Mouse (Mus musculus) spleen, postnatal 36 days (tissue): ENCODE data around the gene Trf.
"Not testable (repeated sequence)": the region's sequence is repeated elsewhere in the genome, so short reads cannot be mapped to it uniquely, and the experiment has no call there.

Experiments
- DNase-seq, 2 experiments: peaks; one replicate each; pipeline ENCODE4 v3.0.0; 2022; ENCODE audit warnings: low spot score in 2 of 2, mixed read lengths in 1 of 2

The Trf gene

DNA sequence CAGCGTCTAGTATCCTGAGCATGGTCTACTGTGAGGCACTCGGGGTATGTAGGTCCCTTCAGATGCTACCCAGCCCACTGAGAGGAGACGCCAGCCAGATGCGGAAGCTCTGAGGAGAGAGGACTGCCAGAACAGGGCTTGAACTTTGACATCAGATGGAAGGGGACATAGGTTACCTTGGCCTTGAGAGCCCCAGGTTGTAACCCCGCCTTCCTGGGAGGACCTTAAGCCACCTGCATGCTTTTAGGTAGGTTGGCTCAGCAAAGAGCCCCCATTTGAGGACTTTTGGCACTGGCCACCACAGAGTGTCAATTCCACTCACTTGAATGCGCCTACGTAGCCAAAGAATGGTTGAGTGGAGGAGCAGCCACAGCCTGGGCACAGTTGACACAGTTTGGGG, 5.5 kb downstream of the Trf start:
- no peak for DNase-seq

DNA sequence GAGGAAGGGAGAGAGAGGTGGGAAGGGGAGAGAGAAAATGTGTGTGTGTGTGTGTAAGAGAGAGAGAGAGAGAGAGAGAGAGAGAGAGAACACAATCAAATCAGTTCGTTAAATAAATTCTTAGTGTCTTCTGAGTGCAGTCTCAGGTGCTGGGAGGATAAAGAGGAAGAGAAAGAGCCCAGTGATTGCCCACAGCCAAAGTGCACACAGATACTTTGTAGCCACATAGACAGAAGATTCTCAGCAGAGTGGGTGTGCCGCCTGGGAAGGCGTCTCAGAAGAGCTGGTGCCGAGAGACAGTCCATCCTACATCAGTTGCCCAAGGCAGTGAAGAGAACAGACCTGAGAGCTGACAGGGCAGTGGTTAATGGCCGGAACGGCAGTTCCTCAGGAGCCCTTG, 16.0 kb downstream of the Trf start:
- DNase-seq = no peak

- no peak for DNase-seq
Observed at GRCm38 (mm10) chr9:103213631-103214030, 16.6 kb downstream of the Trf start.

GRCm38 (mm10) chr9:103212654-103213420, 17.4 kb downstream of the Trf start:
- DNase-seq = no peak

GRCm38 (mm10) chr9:103208802-103209423, 21.3 kb downstream of the Trf start:
- DNase-seq = no peak

DNA sequence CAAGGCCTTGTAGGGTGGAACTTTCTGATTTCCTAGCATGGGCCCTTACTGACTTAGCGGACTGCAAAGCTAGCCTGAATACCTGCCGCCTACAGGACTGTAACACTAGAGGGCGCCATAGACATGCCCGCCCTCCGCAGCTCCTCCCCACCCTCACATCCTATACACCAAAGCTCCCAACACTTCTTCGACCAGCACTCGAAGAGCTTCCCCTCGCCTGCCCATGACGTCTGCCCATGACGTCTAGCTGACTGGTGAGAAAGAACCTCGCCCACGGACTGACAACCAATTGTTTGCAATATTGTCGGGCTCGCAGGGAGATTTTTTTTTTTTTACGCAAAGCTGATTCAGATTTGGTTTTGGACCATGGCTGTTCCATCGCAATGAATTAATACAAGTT, 22.4 kb downstream of the Trf start:
- peak; percentile 73 to 76 for DNase-seq

GRCm38 (mm10) chr9:103205786-103206185, 24.5 kb downstream of the Trf start:
- no peak for DNase-seq

- DNase-seq = peak; percentile 92 to 93
Observed at GRCm38 (mm10) chr9:103201561-103202260, 28.5 kb downstream of the Trf start, which contains the start of gene Srprb. Srprb (minus strand) TSS chr9:103202137.

DNA sequence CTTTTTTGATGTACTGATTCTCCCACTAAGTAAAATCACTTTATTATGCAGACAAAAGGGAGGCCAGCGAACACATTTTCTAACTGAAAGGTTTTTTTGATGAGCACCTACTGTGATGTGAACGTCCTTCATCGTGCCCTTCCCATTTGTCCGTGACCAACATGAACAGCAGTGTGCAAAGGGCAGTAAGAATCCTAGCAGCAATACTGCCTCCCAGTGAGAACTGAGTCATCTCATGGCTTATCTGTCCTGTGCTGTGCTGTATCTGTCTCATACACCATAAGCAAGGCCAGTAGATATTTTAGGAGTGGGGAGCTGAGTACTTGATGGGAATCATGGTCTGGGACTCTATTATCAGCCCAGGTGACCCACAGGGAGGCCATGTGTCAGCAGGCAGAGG, 41.8 kb downstream of the Trf start:
- no peak for DNase-seq

DNA sequence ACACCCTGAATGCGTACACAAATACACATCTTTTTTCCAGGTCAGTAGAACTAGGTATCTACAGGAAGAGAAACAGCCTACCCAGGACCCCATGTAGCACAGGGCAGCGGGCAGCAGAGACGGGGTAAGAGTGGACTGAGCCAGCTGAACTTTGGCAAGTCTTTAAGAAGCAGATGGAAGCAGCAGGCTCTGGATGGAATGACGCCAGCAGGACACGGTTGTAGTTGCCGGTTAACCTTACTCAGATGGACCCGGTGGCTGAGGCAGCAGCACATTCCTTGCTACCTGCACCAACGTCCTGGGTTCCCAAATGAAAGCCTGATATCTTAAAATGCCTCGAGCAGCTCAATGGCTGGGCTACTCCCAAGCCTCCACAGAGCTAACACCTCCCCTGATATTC, 43.5 kb downstream of the Trf start:
- DNase-seq = no peak

DNA sequence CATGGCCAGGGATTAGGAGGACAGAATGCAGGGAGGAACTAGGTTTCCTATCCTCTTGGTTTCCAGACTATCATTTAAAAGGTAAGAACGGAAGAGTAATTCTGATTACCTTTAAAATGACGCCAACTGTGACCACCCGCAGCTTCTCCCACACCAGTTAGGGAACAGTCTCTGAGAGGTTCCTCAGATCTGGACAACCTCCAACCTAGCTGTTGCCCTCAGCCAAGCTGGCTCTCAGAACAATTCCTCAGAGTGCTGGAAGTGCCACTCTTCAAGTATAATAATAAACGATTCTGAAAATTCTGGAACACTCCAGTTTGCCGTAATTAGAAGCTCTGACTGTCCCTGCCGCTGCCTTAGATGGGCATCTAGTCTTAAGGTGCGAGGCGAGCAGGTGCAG, 44.3 kb downstream of the Trf start:
- no peak for DNase-seq

- DNase-seq = no peak
Observed at GRCm38 (mm10) chr9:103184855-103185254, 45.4 kb downstream of the Trf start.

DNA sequence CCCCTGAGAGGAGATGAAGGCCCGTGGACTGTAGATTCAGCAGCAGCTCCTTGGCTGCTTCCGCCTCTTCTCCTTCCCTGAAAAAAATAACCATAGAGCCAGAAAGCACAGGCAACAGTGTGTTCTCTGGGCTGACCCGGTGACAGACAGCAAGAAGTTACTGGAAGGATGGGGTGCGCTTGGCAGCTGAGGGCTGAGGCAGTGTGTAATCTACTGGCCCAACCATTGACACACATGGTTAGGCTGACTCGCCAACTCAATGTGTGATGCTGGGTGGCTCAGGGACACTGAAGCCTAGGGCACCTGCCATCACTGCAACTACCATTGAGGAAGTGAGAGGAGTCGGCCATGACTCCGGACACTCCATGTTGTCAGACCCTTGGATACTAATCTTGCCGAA, 48.4 kb downstream of the Trf start:
- no peak for DNase-seq

GRCm38 (mm10) chr9:103180807-103181565, 49.3 kb downstream of the Trf start:
- DNase-seq = peak; percentile 78 to 81

- no peak for DNase-seq
Observed at GRCm38 (mm10) chr9:103180303-103180702, 49.9 kb downstream of the Trf start.

DNA sequence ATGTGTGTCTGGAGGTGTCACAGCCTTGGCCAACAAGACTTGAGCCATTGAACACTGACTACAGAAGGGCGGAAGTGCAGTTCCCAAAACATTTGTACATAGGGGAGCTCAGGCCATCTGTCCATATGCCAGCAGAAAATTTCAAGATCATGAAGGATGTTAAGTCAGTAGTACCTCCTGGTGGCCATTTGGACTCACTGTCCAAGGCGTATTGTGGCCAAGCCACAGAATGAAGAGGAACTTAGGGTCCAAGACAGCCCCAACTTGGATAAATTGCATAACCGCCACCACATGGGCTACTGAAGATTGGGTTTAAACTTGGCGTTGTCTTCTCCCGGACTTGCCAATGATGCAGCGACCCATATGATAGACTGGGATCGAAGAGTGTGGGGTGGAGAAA, 54.6 kb downstream of the Trf start:
- DNase-seq = no peak

DNA sequence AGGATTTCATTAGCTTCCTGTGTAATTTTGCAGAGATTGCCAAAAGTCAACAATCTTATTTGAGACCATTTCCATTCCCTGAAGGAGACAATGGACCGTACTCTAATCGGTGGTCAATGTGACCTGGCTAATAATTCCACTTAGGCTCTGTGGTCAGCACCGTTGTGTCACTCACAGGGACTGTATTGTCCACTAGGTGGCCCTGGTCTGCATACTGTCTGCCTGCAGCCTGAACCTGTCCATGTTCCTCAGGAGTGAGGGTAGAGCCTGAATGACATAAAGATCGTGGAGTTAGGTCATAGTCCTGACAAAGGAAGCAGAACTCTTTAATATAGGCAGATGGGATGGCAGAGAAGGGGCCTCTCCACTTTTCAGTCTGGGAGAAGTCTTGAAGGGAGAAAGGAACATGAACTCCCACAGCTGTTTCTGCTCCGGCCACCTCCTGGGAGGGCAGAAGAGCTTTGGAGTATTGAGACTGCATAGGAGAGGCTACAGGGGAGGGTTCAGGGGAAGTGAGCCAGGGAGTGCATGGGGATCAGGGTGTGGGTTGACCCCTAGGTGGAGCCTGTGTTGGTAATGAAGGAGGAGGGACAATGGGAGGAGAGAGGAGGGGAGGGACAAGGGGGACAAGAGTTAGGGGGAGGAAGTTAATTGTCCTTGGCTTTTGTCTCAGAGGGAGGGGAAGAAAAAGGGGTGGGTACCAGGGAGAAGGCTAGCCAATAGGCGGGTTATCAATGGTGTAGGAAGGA, 55.3 kb downstream of the Trf start:
- no peak for DNase-seq

GRCm38 (mm10) chr9:103168771-103169170, 61.5 kb downstream of the Trf start:
- DNase-seq = no peak

DNA sequence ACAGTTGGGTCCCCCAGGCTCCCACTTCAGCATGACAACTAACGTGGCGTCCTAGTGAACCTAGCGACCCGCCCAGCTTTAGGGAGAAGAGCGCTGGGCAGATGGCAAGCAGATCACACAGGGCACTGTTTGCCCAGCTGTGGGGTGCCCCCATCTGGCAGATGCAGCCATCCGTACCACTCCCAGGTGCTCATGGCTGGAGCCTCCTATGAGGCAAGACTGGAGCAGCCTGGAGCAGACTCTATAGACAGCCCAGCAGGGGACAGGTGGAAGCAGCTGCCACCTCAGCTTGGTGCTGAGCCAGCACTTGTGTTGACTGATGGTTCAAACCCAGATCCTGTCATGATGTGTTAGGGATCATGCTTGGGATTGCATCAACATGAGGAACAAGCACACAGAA, 62.2 kb downstream of the Trf start:
- DNase-seq = no peak

DNA sequence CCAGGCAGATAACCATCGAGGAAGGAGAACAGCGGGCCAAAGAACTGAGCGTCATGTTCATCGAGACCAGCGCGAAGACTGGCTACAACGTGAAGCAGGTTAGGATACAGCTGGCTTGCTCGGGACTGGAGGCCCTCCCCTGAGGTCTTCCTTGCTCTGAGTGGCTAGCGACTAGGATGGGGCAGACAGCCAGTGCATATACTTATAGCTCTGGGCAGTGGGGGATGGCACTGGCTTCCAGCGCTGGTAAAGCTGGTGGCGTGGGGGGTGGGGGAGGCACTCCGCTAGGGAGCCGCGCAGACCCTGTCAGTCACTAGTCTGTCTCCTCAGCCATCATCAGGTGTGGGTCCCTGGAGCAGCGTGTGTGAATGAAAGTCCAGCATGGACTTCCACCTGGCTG, 66.4 kb downstream of the Trf start:
- DNase-seq = no peak

GRCm38 (mm10) chr9:103155158-103155557, 75.1 kb downstream of the Trf start:
- not testable (repeated sequence) for DNase-seq
